Mouse (Mus musculus) myocyte (in vitro differentiated cells): Measurements from ENCODE around the gene Nutm1.

Source experiments
- CEBPB ChIP-seq: IDR thresholded peaks from 2 replicates; pipeline ENCODE4 v1.6.1; 2011; ENCODE audit warnings: mild to moderate bottlenecking, moderate library complexity; ENCODE audit not compliant: poor library complexity, insufficient read depth, severe bottlenecking
- MYOD1 ChIP-seq, 3 experiments: IDR thresholded peaks; one replicate each; pipeline ENCODE4 v1.6.1; 2011; ENCODE audit warnings: control low read depth in 2 of 3, low read depth in 2 of 3, mild to moderate bottlenecking in 2 of 3, moderate library complexity in 1 of 3; ENCODE audit not compliant: insufficient read length in 2 of 3, control insufficient read depth in 1 of 3
- MYOG ChIP-seq, 3 experiments: IDR thresholded peaks; one replicate each; pipeline ENCODE4 v1.6.1; 2011; ENCODE audit warnings: control low read depth in 2 of 3, low read depth in 2 of 3, mild to moderate bottlenecking in 2 of 3; ENCODE audit not compliant: insufficient read length in 2 of 3, control insufficient read depth in 1 of 3, insufficient read depth in 1 of 3
- POLR2A ChIP-seq: IDR thresholded peaks from one replicate; pipeline ENCODE4 v1.6.1; 2011; ENCODE audit warnings: low read depth, mild to moderate bottlenecking, control low read depth, moderate library complexity; ENCODE audit not compliant: insufficient read length
- POLR2AphosphoS2 ChIP-seq: IDR thresholded peaks from one replicate; pipeline ENCODE4 v1.6.1; 2011; ENCODE audit warnings: low read depth, control low read depth; ENCODE audit not compliant: insufficient read length
- SRF ChIP-seq: IDR thresholded peaks from one replicate; pipeline ENCODE4 v1.6.1; 2011; ENCODE audit warnings: low read depth; ENCODE audit not compliant: control insufficient read depth, insufficient read length
- TCF12 ChIP-seq: IDR thresholded peaks from one replicate; pipeline ENCODE4 v1.6.1; 2011; ENCODE audit warnings: mild to moderate bottlenecking, control low read depth; ENCODE audit not compliant: poor library complexity, insufficient read depth, severe bottlenecking
- TCF3 ChIP-seq: IDR thresholded peaks from one replicate; pipeline ENCODE4 v1.6.1; 2011; ENCODE audit warnings: low read depth, control low read depth; ENCODE audit not compliant: insufficient read length
- USF1 ChIP-seq: IDR thresholded peaks from one replicate; pipeline ENCODE4 v1.6.1; 2011; ENCODE audit warnings: low read depth, mild to moderate bottlenecking, control low read depth, moderate library complexity

- TF ChIP-seq TCF12 (no peak), POLR2A (peak; percentile 65), CEBPB (no peak), USF1 (peak; percentile 43), TCF3 (no peak), MYOG (IDR thresholded peaks at IDR 0.05; ENCODE audit: control insufficient read depth in 1 of 3, insufficient read depth in 1 of 3, insufficient read length in 2 of 3, low read depth in 2 of 3) (peak in 2 of 3 experiments; percentile 53 to 65), MYOD1 (IDR thresholded peaks at IDR 0.05; ENCODE audit: control insufficient read depth in 1 of 3, insufficient read length in 2 of 3, low read depth in 2 of 3) (peak in 2 of 3 experiments; percentile 45 to 64), SRF (no peak), POLR2AphosphoS2 (peak; percentile 97)
Observed at GRCm38 (mm10) chr2:112265448-112266241, 6.6 kb upstream of the Nutm1 start, which contains the start of gene Slc12a6.
